In the genomic region with DNA sequence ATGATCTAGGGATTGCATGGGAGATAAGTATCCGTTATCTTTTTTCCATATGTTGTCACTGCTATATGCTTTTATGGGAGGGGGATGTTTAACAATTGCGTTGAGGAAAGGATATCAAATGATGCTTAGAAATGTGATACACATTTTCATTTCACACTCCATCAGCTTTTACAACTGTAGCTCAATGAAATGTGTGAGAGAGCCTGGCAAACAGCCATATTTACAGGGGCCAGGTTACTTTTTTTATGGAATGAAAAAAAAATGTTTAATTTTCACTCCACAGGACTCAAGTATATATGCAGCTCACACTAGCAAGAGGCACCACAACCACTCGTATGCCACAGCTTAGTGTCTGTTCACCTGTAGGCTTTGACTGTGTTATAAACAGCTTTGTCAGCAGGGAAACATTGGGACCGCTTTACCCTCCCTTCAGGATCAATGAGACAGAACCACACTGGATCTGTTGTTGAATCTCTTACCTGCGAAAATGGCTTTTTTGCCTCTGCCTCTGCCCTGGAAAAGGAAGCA, we compare ENCODE assay signal across 12 mouse cellular contexts.
"Had no signal": no experiment of that assay in that cellular context is flagged by ENCODE, and none has a peak within 500 bp of the region (broad histone marks: within the 10 kb centered on the region; RNA-seq: fewer than 3 reads in every experiment).

No protein-coding gene starts in this region.

- H3K4me2 ChIP-seq: limb, embryonic 12.5 days; liver, embryonic 13.5 days; midbrain, embryonic 13.5 days; stomach, embryonic 15.5 days had no signal

- H3K9ac ChIP-seq: limb, embryonic 12.5 days; liver, embryonic 13.5 days; liver, postnatal 0 days; midbrain, embryonic 13.5 days; stomach, embryonic 15.5 days had no signal

- H3K9me3 ChIP-seq: liver, embryonic 13.5 days; midbrain, embryonic 13.5 days; stomach, embryonic 15.5 days had no signal

- H3K27me3 ChIP-seq: limb, embryonic 12.5 days; liver, embryonic 13.5 days; midbrain, embryonic 13.5 days; stomach, embryonic 15.5 days had no signal

- H3K4me3 ChIP-seq: limb, embryonic 12.5 days; liver, embryonic 13.5 days; midbrain, embryonic 13.5 days; stomach, embryonic 15.5 days had no signal

- H3K36me3 ChIP-seq: limb, embryonic 12.5 days; liver, embryonic 13.5 days; midbrain, embryonic 13.5 days; stomach, embryonic 15.5 days had no signal

- H3K4me1 ChIP-seq: liver, embryonic 13.5 days; stomach, embryonic 15.5 days had no signal

- DNase-seq: kidney, adult 11 months; kidney, postnatal 14 days; layer of hippocampus, adult 9-11 months; layer of hippocampus, postnatal 36 days; liver; liver, embryonic 13.5 days; liver, postnatal 0 days; right cerebral cortex, postnatal 14 days; thymus, postnatal 14 days had no signal

- H3K27ac ChIP-seq: limb, embryonic 12.5 days; liver, embryonic 13.5 days; midbrain, embryonic 13.5 days; stomach, embryonic 15.5 days had no signal

- ATAC-seq: liver, postnatal 0 days; midbrain, embryonic 13.5 days had no signal
